Mouse (Mus musculus): Measurements from ENCODE around the gene Adamts3. TPM values are rescaled to one million over a fixed set of nuclear protein-coding genes. Genes with fewer than 3 reads are reported as not detected.
A peak's percentile ranks its signal among the peaks of the same experiment; 100 is the strongest.

Adamts3 gene
- total and polyA plus RNA-seq, 3 experiments = 11.4 to 15.7 TPM; not detected in 1

DNA sequence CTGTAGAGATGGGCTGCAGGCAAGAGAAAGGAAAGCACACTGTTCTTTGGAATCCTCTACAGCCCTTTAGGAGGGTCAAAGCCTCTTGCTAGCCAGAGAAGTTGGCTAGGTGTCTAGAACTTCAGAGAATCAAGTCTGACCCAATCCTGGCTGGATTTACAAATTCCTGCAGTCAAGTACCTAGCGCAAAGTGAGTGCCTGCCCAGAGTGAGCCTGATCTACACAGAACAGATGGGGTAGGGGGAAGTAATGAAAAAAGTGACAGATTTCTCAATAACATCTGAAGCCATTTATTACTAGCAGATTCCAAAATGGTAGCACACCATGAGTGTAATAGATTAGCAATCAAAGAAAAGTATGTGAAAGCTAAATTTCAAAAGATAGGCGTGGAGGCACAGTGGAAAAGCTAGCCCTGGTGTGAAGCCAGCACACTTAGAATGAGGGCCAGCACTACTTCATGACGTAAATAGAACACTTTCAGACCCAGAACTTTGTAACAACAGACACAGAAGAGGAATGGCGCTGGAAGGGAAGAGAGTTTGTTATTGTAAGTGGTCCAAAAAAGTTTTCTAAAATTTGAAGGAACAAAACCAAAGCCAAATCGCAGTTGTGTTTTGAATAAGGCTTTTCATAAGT, 82.8 kb downstream of the Adamts3 start:
- H3K4me1 ChIP-seq (ENCODE audit: control insufficient read depth in 1 of 2, insufficient read depth in 2 of 2, low read length in 2 of 2) = no peaks in the 10 kb centered on the region; a peak in 2 of 4 replicates
- no peak for DNase-seq (ENCODE audit: low read depth, low spot score)
- H3K9ac ChIP-seq (ENCODE audit: control insufficient read depth, low read depth, low read length, poor library complexity, severe bottlenecking) = no peak overlapping the region
- H3K79me2 ChIP-seq (ENCODE audit: control insufficient read depth, insufficient read depth, low read length, poor library complexity) = peaks cover under 1% of the 10 kb centered on the region; the same call in 1 of the 2 replicates
- no peak overlapping the region for H3K27ac ChIP-seq (ENCODE audit: control insufficient read depth, low read depth, low read length)
- peaks cover 0 to 2% of the 10 kb centered on the region in 2 experiments; a peak in 1 of 4 replicates for H3K36me3 ChIP-seq (ENCODE audit: control insufficient read depth in 1 of 2, insufficient read depth in 2 of 2, low read length in 2 of 2)
- TF ChIP-seq ZC3H11A (IDR thresholded peaks at IDR 0.05; ENCODE audit: low read depth, low read length) (no peak), MYB (IDR thresholded peaks at IDR 0.05; ENCODE audit: low read depth, low read length) (no peak), NRF1 (IDR thresholded peaks at IDR 0.05; ENCODE audit: insufficient read depth, low read depth, low read length, poor library complexity, severe bottlenecking) (no peak), SMC3 (IDR thresholded peaks at IDR 0.05; ENCODE audit: low read depth, low read length) (no peak)
- H3K4me3 ChIP-seq (ENCODE audit: control insufficient read depth in 1 of 2, insufficient read depth in 1 of 2, low read depth in 2 of 2, low read length in 2 of 2) = no peak overlapping the region
- H3K27me3 ChIP-seq (ENCODE audit: control insufficient read depth in 1 of 2, insufficient read depth in 2 of 2, low read length in 2 of 2) = no peaks in the 10 kb centered on the region
- no peaks in the 10 kb centered on the region for H3K9me3 ChIP-seq (replicated peaks; ENCODE audit: insufficient read depth, low read length)

DNA sequence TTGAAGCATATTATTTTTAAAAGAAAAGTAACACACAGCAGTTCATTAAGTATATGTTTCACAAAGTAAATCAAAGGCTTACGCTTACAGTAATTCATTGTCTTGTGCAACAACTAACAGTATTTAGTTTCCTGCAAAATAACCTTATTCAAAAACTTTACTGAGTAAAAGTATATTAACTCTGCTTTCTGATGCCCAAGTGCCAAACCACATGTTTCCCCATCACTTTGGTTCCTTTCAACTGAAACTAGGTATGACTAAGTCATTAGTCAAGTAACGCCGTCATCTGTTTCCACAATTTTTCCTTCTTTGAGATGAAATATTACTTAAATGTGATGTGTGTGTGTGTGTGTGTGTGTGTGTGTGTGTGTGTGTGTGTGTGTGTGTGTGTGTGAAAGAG, 89.4 kb downstream of the Adamts3 start:
- Histone ChIP-seq H3K36me3 (ENCODE audit: control insufficient read depth in 1 of 2, insufficient read depth in 2 of 2, low read length in 2 of 2) (no peaks in the 10 kb centered on the region), H3K4me1 (ENCODE audit: control insufficient read depth in 1 of 2, insufficient read depth in 2 of 2, low read length in 2 of 2) (no peaks in the 10 kb centered on the region; a peak in 1 of 4 replicates), H3K9ac (ENCODE audit: control insufficient read depth, low read depth, low read length, poor library complexity, severe bottlenecking) (no peak overlapping the region), H3K27ac (ENCODE audit: control insufficient read depth, low read depth, low read length) (no peak overlapping the region), H3K9me3 (replicated peaks; ENCODE audit: insufficient read depth, low read length) (no peaks in the 10 kb centered on the region), H3K4me3 (ENCODE audit: control insufficient read depth in 1 of 2, insufficient read depth in 1 of 2, low read depth in 2 of 2, low read length in 2 of 2) (no peak overlapping the region), H3K79me2 (ENCODE audit: control insufficient read depth, insufficient read depth, low read length, poor library complexity) (peaks cover 1% of the 10 kb centered on the region; the same call in 1 of the 2 replicates), H3K27me3 (ENCODE audit: control insufficient read depth in 1 of 2, insufficient read depth in 2 of 2, low read length in 2 of 2) (no peaks in the 10 kb centered on the region)
- TF ChIP-seq TBP (IDR thresholded peaks at IDR 0.05; ENCODE audit: low read depth, low read length) (no peak), NRF1 (IDR thresholded peaks at IDR 0.05; ENCODE audit: insufficient read depth, low read depth, low read length, poor library complexity, severe bottlenecking) (no peak), MAZ (IDR thresholded peaks at IDR 0.05; ENCODE audit: low read depth, low read length) (no peak)
- DNase-seq (ENCODE audit: low read depth, low spot score) = no peak

DNA sequence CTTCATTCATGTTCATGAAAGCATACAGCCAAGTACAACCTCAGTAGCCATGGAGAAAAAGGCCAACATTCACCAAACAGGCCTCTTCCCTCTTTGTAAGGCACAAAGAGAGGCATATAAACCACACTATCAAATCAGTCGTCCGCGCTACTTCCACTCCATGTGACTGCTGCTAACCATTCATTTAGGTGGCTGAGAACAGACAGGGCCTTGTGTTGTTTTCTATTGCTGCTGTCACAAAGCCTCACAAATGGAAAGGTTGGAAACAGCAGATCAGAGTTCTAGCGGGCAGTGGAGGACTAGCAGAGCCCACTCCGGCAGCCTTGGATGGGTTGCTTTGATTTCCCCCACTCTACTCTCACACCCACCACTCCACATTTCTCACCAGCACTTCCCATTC, 98.5 kb downstream of the Adamts3 start:
- no peaks in the 10 kb centered on the region for H3K27me3 ChIP-seq (ENCODE audit: control insufficient read depth in 1 of 2, insufficient read depth in 2 of 2, low read length in 2 of 2)
- peaks cover 17 to 19% of the 10 kb centered on the region in 2 experiments for H3K4me1 ChIP-seq (ENCODE audit: control insufficient read depth in 1 of 2, insufficient read depth in 2 of 2, low read length in 2 of 2)
- no peaks in the 10 kb centered on the region; the same call in 1 of the 2 replicates for H3K79me2 ChIP-seq (ENCODE audit: control insufficient read depth, insufficient read depth, low read length, poor library complexity)
- H3K36me3 ChIP-seq (ENCODE audit: control insufficient read depth in 1 of 2, insufficient read depth in 2 of 2, low read length in 2 of 2) = peaks cover 0 to 24% of the 10 kb centered on the region in 2 experiments; a peak in 2 of 4 replicates
- no peak overlapping the region for H3K9ac ChIP-seq (ENCODE audit: control insufficient read depth, low read depth, low read length, poor library complexity, severe bottlenecking)
- H3K27ac ChIP-seq (ENCODE audit: control insufficient read depth, low read depth, low read length) = no peak overlapping the region
- peak; percentile 19 for DNase-seq (ENCODE audit: low read depth, low spot score)
- H3K4me3 ChIP-seq (ENCODE audit: control insufficient read depth in 1 of 2, insufficient read depth in 1 of 2, low read depth in 2 of 2, low read length in 2 of 2) = no peak overlapping the region
- no peaks in the 10 kb centered on the region for H3K9me3 ChIP-seq (replicated peaks; ENCODE audit: insufficient read depth, low read length)
- TF ChIP-seq POLR2AphosphoS5 (IDR thresholded peaks at IDR 0.05; ENCODE audit: borderline replicate concordance, low read depth, low read length) (no peak), ELF1 (IDR thresholded peaks at IDR 0.05; ENCODE audit: low read depth, low read length) (no peak), UBTF (IDR thresholded peaks at IDR 0.05; ENCODE audit: borderline replicate concordance, insufficient read depth, low read depth, low read length) (no peak), POLR2AphosphoS2 (IDR thresholded peaks at IDR 0.05; ENCODE audit: low read length) (no peak), BHLHE40 (IDR thresholded peaks at IDR 0.05; ENCODE audit: borderline replicate concordance, low read depth, low read length) (no peak), USF2 (IDR thresholded peaks at IDR 0.05; ENCODE audit: borderline replicate concordance in 1 of 2, insufficient read depth in 1 of 2, low read depth in 1 of 2, low read length in 2 of 2) (no peak), USF1 (IDR thresholded peaks at IDR 0.05; ENCODE audit: low read depth, low read length) (no peak), MYC (IDR thresholded peaks at IDR 0.05; ENCODE audit: low read depth, low read length) (no peak), MAZ (IDR thresholded peaks at IDR 0.05; ENCODE audit: low read depth, low read length) (no peak), NELFE (IDR thresholded peaks at IDR 0.05; ENCODE audit: low read depth, low read length) (no peak), POLR2A (IDR thresholded peaks at IDR 0.05; ENCODE audit: control insufficient read depth in 1 of 2, insufficient read depth in 1 of 2, low read depth in 1 of 2, low read length in 2 of 2, poor library complexity in 1 of 2) (no peak), ETS1 (IDR thresholded peaks at IDR 0.05; ENCODE audit: low read depth, low read length) (no peak), CTCF (IDR thresholded peaks at IDR 0.05 in 2 of 3, conservative IDR thresholded peaks at IDR 0.05 in 1 of 3; ENCODE audit: control insufficient read depth in 1 of 3, insufficient read depth in 1 of 3, low read depth in 2 of 3, low read length in 3 of 3, poor library complexity in 1 of 3, severe bottlenecking in 1 of 3) (no peak), MAFK (IDR thresholded peaks at IDR 0.05; ENCODE audit: borderline replicate concordance, low read depth, low read length) (no peak), SIN3A (IDR thresholded peaks at IDR 0.05; ENCODE audit: low read length) (no peak), ZNF384 (IDR thresholded peaks at IDR 0.05; ENCODE audit: low read depth, low read length) (no peak), KAT2A (conservative IDR thresholded peaks at IDR 0.05; ENCODE audit: low read depth, low read length) (no peak), E2F4 (IDR thresholded peaks at IDR 0.05; ENCODE audit: borderline replicate concordance, low read depth, low read length) (no peak)

Data from MEL (cell line).